Mouse (Mus musculus) spleen, adult 2 months (tissue): Measurements from ENCODE around the gene Cbs.

Experiments
- CTCF ChIP-seq: fragments of 200-500 bp; IDR thresholded peaks from 2 replicates; pipeline ENCODE4 v1.5.1; 2011; ENCODE audit warnings: mild to moderate bottlenecking, inconsistent platforms; ENCODE audit not compliant: insufficient read depth, insufficient read length, insufficient replicate concordance; ENCODE audit errors: extremely low read depth
- POLR2A ChIP-seq: fragments of 200-500 bp; IDR thresholded peaks from 2 replicates; pipeline ENCODE4 v1.6.1; 2011; ENCODE audit warnings: low read depth, low read length, inconsistent platforms

DNA sequence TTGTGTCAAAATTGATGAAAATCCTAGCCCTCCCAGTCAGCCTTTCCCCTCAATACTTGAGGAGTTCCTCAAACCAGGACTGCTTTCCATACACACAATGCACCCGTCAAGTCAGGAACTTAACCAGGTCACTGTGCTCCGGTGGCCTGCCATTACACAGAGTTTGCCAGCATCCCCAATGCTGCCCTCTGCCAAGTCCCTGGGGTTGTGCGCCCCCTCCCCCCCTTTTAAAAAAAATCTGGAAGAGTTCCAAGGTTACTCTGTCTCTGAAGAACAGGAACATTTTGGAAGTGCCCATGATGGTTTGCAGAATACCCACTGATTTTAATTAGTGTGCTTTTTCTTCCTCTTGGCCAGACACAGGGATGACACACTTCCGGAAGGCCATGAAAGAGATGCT, 2.6 kb upstream of the Cbs start:
- TF ChIP-seq CTCF (no peak), POLR2A (no peak)
